Mouse (Mus musculus): Measurements from ENCODE around the gene Ggt6. TPM values are rescaled to one million over a fixed set of nuclear protein-coding genes. Genes with fewer than 3 reads are reported as not detected.

The Ggt6 gene
- polyA plus RNA-seq, 1 experiment from 2014 or later = 0.79 TPM

DNA sequence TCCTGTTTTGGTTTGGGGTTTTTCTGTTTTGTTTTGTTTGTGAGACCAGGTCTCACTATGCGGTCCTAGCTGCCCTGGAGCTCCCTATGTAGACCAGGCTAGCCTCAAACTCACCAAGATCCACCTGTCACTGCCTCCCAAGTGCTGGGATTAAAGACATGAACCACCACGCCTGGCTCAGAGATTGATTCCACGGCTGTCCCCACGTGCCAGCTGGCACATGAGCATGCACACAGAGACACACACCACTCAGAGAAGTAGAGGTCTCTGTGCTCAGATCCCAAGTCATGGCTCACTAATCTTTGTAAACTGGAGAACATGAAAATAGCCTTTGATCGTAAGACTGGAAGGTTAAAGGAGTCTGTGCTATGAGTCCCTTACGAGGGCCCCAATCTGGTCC, 16.3 kb upstream of the Ggt6 start:
- ATAC-seq (no peak), DNase-seq (no peak)
- Histone ChIP-seq H3K4me2 (ENCODE audit: low read depth, low read length) (no peak overlapping the region), H3K27me3 (ENCODE audit: insufficient read depth, low read length) (no peaks in the 10 kb centered on the region), H3K9ac (replicated peaks) (no peak overlapping the region), H3K4me1 (ENCODE audit: insufficient read depth) (peaks cover 11% of the 10 kb centered on the region; the same call in 1 of the 2 replicates), H3K36me3 (replicated peaks; ENCODE audit: insufficient read depth, low read length) (no peaks in the 10 kb centered on the region), H3K9me3 (ENCODE audit: low read length) (no peaks in the 10 kb centered on the region), H3K4me3 (ENCODE audit: low read depth, low read length) (no peak overlapping the region), H3K27ac (ENCODE audit: low read depth) (no peak overlapping the region)
- TF ChIP-seq CTCF (IDR thresholded peaks at IDR 0.05; ENCODE audit: low read depth) (no peak), EP300 (IDR thresholded peaks at IDR 0.05; ENCODE audit: low read depth) (no peak)
- 78% methylated on average over 6 of the region's 6 CpGs for WGBS (ENCODE audit: insufficient replicate concordance)

DNA sequence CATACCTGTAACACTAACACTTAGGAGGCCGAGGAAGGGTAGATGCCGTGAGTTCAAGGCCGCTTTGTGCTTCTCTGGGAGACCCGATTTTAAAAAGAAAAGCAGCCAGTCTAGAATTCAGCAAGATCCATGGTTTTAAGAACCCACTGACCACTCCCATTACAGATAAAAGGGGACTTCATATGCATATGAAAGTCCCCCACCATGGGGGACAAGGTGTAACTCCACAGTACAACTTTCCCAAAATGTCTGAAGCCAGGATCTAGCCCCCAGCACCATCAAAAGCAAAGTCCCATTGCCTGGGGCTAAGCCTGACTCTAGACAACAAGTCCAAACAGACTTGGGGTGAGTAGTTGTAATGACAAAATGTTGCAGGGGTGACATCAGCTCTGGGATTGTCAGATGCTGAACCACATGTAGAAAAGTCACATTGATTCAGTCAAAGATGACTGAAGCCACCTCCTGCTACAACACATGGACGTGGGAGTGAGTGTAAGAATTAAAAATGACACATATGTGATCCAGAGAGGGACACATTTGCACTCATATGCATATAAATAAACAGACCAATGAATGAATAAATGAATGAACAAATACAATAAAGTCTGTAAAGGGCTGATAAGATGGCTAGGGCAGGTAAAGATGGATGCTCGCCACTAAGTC, 14.7 kb upstream of the Ggt6 start:
- no peak overlapping the region for H3K4me3 ChIP-seq (ENCODE audit: low read depth, low read length)
- 79% methylated on average over 6 of the region's 6 CpGs for WGBS (ENCODE audit: insufficient replicate concordance)
- H3K4me1 ChIP-seq (ENCODE audit: insufficient read depth) = peaks cover 6% of the 10 kb centered on the region; the same call in 1 of the 2 replicates
- no peak overlapping the region for H3K9ac ChIP-seq (replicated peaks)
- TF ChIP-seq EP300 (IDR thresholded peaks at IDR 0.05; ENCODE audit: low read depth) (no peak), CTCF (IDR thresholded peaks at IDR 0.05; ENCODE audit: low read depth) (no peak)
- no peak overlapping the region for H3K4me2 ChIP-seq (ENCODE audit: low read depth, low read length)
- ATAC-seq (no peak), DNase-seq (no peak)
- no peak overlapping the region for H3K27ac ChIP-seq (ENCODE audit: low read depth)
- no peaks in the 10 kb centered on the region for H3K27me3 ChIP-seq (ENCODE audit: insufficient read depth, low read length)
- H3K9me3 ChIP-seq (ENCODE audit: low read length) = no peaks in the 10 kb centered on the region
- H3K36me3 ChIP-seq (replicated peaks; ENCODE audit: insufficient read depth, low read length) = no peaks in the 10 kb centered on the region

DNA sequence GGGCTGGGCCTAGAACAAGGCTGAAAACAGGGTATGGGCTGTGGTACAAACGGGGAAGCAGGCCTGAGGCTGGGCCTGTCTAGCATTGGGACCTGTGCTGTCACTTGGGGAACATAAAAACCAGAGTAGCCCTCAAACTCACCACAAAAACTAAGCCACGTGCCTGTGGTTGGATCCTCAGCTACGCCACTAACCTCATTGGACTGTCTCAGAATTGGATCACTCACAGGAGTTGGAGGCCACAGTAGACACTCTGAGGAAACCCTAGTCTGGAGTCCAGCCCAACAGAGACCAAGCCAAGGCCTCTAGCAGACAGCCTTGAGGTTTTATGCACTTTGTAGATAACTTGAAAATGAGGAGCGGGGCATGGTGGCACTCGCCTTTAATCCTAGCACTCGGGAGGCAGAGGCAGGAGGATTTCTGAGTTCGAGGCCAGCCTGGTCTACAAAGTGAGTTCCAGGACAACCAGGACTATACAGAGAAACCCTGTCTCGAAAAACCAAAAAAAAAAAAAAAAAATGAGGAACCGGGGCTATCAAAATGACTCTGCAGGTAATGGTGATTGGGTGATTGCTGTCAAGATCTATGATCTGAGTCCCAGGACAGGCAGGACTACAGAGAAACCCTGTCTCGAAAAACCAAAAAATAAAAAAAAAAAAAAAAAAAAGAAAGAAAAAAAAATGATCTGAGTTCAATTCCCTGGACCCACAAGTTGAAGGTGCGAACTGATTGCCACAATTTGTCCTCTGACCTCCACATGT, 13.6 kb upstream of the Ggt6 start:
- no peak for ATAC-seq
- no peak overlapping the region for H3K27ac ChIP-seq (ENCODE audit: low read depth)
- H3K9ac ChIP-seq (replicated peaks) = no peak overlapping the region
- H3K4me2 ChIP-seq (ENCODE audit: low read depth, low read length) = no peak overlapping the region
- H3K27me3 ChIP-seq (ENCODE audit: insufficient read depth, low read length) = no peaks in the 10 kb centered on the region
- no peak overlapping the region for H3K4me3 ChIP-seq (ENCODE audit: low read depth, low read length)
- no peaks in the 10 kb centered on the region for H3K9me3 ChIP-seq (ENCODE audit: low read length)
- peaks cover 4% of the 10 kb centered on the region; the same call in 1 of the 2 replicates for H3K4me1 ChIP-seq (ENCODE audit: insufficient read depth)
- no peaks in the 10 kb centered on the region for H3K36me3 ChIP-seq (replicated peaks; ENCODE audit: insufficient read depth, low read length)
- no peak for TF ChIP-seq CTCF (IDR thresholded peaks at IDR 0.05; ENCODE audit: low read depth)
- no peak for TF ChIP-seq EP300 (IDR thresholded peaks at IDR 0.05; ENCODE audit: low read depth)
- 62% methylated on average over 11 of the region's 11 CpGs for WGBS (ENCODE audit: insufficient replicate concordance)
- no peak for DNase-seq

DNA sequence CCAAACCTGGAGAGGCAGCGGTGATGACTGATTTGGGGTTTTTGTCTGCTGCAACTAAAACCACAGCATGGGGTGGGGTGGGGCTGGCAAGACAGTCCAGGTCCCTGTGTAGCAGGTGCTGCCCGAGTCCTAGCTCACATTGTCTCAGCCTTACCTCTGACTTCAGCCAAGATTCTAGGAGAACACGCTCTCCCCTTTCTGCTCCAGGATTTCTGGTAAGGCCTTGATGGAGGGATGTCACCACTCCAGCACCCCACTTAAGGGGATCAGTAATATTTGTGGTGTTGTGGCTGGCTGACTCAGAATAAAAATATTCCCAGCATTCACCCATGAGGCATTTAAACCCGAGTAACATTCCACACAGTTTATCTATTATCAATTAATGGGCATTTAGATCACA, 11.6 kb upstream of the Ggt6 start:
- WGBS (ENCODE audit: insufficient replicate concordance) = 67% methylated on average over 4 of the region's 4 CpGs
- Histone ChIP-seq H3K9me3 (ENCODE audit: low read length) (no peaks in the 10 kb centered on the region), H3K4me3 (ENCODE audit: low read depth, low read length) (no peak overlapping the region), H3K27ac (ENCODE audit: low read depth) (no peak overlapping the region), H3K36me3 (replicated peaks; ENCODE audit: insufficient read depth, low read length) (no peaks in the 10 kb centered on the region), H3K4me1 (ENCODE audit: insufficient read depth) (no peaks in the 10 kb centered on the region), H3K27me3 (ENCODE audit: insufficient read depth, low read length) (no peaks in the 10 kb centered on the region), H3K9ac (replicated peaks) (no peak overlapping the region), H3K4me2 (ENCODE audit: low read depth, low read length) (no peak overlapping the region)
- no peak for TF ChIP-seq EP300 (IDR thresholded peaks at IDR 0.05; ENCODE audit: low read depth)
- DNase-seq (no peak), ATAC-seq (no peak)

DNA sequence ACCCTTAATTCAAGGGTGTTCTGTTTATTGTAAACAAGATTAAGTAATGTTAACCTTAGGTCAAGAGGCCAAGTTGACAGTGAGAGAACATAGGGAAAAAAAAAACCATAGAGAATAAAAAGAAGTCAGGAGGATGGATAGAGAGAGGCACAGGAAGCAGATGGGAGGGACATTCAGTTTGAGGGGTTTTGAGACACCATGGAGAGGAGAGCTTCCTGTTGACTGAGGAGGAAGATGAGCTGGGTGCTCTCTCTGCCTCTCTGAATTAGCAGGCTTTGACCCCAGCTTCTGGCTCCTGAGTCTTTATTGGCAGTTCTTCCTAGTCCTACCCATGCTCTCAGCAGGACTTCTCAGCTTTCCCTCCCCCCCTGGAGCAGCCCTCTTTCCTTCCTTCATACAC, 10.1 kb upstream of the Ggt6 start:
- Histone ChIP-seq H3K9me3 (ENCODE audit: low read length) (no peaks in the 10 kb centered on the region), H3K27me3 (ENCODE audit: insufficient read depth, low read length) (no peaks in the 10 kb centered on the region), H3K4me2 (ENCODE audit: low read depth, low read length) (no peak overlapping the region), H3K4me3 (ENCODE audit: low read depth, low read length) (no peak overlapping the region), H3K27ac (ENCODE audit: low read depth) (no peak overlapping the region), H3K36me3 (replicated peaks; ENCODE audit: insufficient read depth, low read length) (no peaks in the 10 kb centered on the region), H3K4me1 (ENCODE audit: insufficient read depth) (no peaks in the 10 kb centered on the region), H3K9ac (replicated peaks) (no peak overlapping the region)
- DNase-seq (no peak), ATAC-seq (no peak)
- TF ChIP-seq CTCF (IDR thresholded peaks at IDR 0.05; ENCODE audit: low read depth) (no peak), EP300 (IDR thresholded peaks at IDR 0.05; ENCODE audit: low read depth) (no peak)

DNA sequence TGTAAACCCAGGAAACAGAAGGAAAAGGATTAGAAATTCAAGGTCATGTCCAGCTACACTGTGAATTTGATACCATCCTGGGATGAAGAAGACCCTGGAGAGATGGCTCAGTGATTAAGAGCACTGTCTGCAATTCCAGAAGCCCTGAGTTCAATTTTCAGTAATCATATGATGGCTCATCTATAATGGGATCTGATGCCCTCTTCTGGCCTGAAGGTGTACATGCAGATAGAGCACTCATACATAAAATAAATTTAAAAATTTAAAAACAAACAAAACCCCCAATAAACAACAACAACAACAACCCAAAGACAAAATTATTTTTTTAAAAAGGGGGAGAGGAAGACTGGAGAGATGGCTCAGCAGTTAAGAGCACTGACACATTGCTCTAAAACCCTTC, 8.4 kb upstream of the Ggt6 start:
- no peak for ATAC-seq
- H3K27ac ChIP-seq (ENCODE audit: low read depth) = no peak overlapping the region
- peak; percentile 54 for TF ChIP-seq CTCF (IDR thresholded peaks at IDR 0.05; ENCODE audit: low read depth)
- no peak for TF ChIP-seq EP300 (IDR thresholded peaks at IDR 0.05; ENCODE audit: low read depth)
- H3K36me3 ChIP-seq (replicated peaks; ENCODE audit: insufficient read depth, low read length) = no peaks in the 10 kb centered on the region
- no peak overlapping the region for H3K4me3 ChIP-seq (ENCODE audit: low read depth, low read length)
- H3K9ac ChIP-seq (replicated peaks) = no peak overlapping the region
- DNase-seq = no peak
- no peaks in the 10 kb centered on the region for H3K4me1 ChIP-seq (ENCODE audit: insufficient read depth)
- H3K27me3 ChIP-seq (ENCODE audit: insufficient read depth, low read length) = no peaks in the 10 kb centered on the region
- no peaks in the 10 kb centered on the region for H3K9me3 ChIP-seq (ENCODE audit: low read length)
- H3K4me2 ChIP-seq (ENCODE audit: low read depth, low read length) = no peak overlapping the region

Data from liver, postnatal 0 days (tissue).